Mouse (Mus musculus): ENCODE measurements around the gene Gm3415.
"Not testable (repeated sequence)": the region's sequence is repeated elsewhere in the genome, so short reads cannot be mapped to it uniquely, and the experiment has no call there.

Gm3415 gene

DNA sequence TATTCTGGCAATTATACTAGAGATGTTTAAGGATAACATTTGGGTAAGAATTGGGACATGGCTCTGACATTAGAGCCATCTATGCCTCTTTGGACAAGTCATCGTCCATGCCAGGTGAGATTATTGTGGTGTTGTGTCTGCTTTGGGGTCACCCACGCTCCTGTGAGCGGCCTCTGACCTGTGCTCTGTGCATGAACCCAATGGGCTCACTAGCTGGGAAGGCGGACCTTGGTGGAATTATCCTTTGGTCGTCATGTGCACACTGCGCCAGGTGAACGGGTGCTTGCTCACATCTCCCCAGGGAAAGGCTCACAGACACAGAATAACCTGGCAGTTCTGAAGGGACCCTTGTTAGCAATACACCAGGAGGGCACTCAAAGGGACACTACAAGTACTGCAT is 43.3 kb downstream of the Gm3415 start:
- DNase-seq (ENCODE audit: low spot score), result not testable (repeated sequence)

DNA sequence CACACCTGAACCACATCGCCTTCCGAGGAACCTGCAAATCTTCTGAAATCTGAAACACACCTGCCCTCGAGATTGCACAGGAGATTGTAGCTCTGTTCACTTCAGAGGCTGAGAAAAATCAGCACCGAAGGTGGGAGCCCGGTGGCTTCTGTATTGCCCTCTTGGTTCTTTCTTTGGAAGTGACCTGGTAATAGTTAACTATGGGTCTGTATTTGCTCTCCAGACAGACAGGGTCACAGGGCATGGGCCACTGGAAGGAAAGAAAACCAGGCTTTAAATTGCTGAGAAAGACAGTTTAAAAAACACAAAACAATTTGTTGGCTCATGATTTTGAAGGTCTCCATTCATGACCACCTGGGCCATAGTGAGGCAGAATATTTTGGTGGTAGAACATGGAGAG is 44.0 kb downstream of the Gm3415 start:
- DNase-seq (ENCODE audit: low spot score), result peak; percentile 62

- no peak for DNase-seq (ENCODE audit: low spot score)
Observed at GRCm38 (mm10) chr5:146606221-146606620, 50.3 kb downstream of the Gm3415 start.

DNA sequence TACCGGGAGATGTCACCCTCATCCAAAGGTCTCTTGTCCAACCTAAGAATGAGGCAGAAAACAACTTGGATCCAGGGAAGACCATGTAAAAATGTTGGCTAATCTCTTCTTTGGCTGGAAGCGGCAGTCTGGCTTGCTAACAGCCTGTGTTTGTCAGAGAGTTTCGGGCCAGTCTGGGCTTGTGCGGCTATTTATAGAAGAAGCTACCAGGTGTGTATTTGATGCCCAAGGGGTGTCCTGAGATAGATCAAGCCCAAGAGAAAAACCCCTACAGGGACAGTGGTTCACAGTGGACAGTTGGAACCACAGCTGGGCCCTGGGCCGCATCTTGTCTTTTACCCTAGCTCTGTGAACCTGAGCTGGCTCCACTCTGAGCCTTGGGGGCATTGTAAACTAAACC is 51.0 kb downstream of the Gm3415 start:
- no peak for DNase-seq (ENCODE audit: low spot score)

DNA sequence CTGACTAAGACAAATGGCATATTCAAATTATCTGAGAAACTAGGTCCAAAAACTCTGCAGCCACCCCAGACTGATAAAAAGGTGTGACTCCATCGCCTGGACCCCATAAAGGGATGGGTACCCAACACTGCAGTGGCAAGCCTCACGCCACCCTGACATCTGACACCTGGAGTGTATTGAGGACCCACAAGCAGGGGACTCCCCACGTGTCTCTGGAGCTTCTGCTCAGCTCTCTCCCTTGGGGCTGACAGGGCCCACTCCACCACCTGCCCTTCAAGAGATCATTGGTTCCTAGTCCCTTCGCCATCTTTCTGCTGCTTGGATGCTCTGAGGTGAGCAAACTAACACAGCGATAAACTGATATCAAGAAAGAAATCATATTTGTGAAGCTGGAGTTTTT is 51.9 kb downstream of the Gm3415 start:
- no peak for DNase-seq (ENCODE audit: low spot score)

Measured in yolk sac, embryonic 10.5 days (tissue).